Mouse (Mus musculus): ENCODE measurements around the gene Mcur1. TPM values are rescaled to one million over a fixed set of nuclear protein-coding genes. Genes with fewer than 3 reads are reported as not detected.

Gene Mcur1
- polyA plus RNA-seq, 1 experiment from 2014 or later = 12.0 TPM

DNA sequence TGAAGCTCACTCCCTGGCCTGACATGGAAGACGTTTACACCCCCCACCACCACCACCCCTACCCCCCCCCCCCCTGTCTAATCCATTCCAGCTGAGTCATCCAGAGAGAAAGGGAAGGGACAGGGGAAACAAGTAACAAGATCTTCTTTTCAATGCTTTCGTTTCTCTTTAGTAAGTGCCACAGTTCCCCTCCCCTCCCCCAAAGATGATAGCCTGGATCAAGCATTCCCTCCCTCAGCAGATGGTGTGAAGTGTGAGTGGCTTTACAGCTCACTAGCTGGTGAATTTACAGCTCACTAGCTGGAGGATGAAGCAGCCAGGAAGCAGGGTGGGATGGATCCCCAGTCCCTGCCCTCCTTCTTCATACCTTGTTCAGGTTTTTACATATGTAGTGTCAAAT, 63.3 kb downstream of the Mcur1 start:
- Histone ChIP-seq H3K4me3 (ENCODE audit: low read depth, low read length) (no peak overlapping the region), H3K4me1 (replicated peaks; ENCODE audit: control insufficient read depth, insufficient read depth, low read length) (no peaks in the 10 kb centered on the region), H3K9me3 (ENCODE audit: control insufficient read depth, low read length) (0 out of 2 replicates have a peak, but pooled peaks cover 3% of the 10 kb centered on the region), H3K9ac (ENCODE audit: low read depth, low read length) (no peak overlapping the region), H3K4me2 (no peak overlapping the region), H3K36me3 (ENCODE audit: control insufficient read depth, insufficient read depth, low read length) (no peaks in the 10 kb centered on the region), H3K27me3 (replicated peaks; ENCODE audit: control insufficient read depth, insufficient read depth, low read length) (no peaks in the 10 kb centered on the region), H3K27ac (ENCODE audit: low read depth, low read length) (no peak overlapping the region)
- 11% methylated on average over 2 of the region's 2 CpGs for WGBS
- no peak for DNase-seq (ENCODE audit: low spot score)
- ATAC-seq (replicated peaks; ENCODE audit: low FRiP score) = no peak

DNA sequence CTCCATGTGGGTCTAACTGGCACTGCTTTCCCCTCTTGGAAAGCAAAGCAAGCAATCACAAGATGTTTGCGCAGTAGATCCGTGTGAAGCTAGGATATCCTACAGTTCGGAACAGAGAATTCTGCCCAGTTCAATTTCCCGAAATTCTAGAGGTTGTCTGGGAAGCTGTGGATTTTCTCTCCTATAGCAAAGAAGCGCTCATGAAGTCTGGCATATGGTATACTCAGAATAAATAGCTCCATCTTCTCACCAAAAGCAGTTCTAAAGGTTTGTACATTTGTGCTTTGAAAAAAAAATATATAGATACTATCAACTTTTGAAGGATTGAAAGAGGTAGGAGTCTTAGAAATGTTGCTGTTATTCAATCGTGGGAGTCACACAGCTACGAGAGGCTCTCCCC, 64.3 kb downstream of the Mcur1 start:
- no peak for DNase-seq (ENCODE audit: low spot score)
- H3K4me1 ChIP-seq (replicated peaks; ENCODE audit: control insufficient read depth, insufficient read depth, low read length) = no peaks in the 10 kb centered on the region
- H3K4me2 ChIP-seq = no peak overlapping the region
- H3K9me3 ChIP-seq (ENCODE audit: control insufficient read depth, low read length) = 0 out of 2 replicates have a peak, but pooled peaks cover 3% of the 10 kb centered on the region
- no peak for ATAC-seq (replicated peaks; ENCODE audit: low FRiP score)
- H3K4me3 ChIP-seq (ENCODE audit: low read depth, low read length) = no peak overlapping the region
- WGBS = 86% methylated on average over 7 of the region's 7 CpGs
- no peak overlapping the region for H3K9ac ChIP-seq (ENCODE audit: low read depth, low read length)
- H3K27ac ChIP-seq (ENCODE audit: low read depth, low read length) = no peak overlapping the region
- no peaks in the 10 kb centered on the region for H3K27me3 ChIP-seq (replicated peaks; ENCODE audit: control insufficient read depth, insufficient read depth, low read length)
- no peaks in the 10 kb centered on the region for H3K36me3 ChIP-seq (ENCODE audit: control insufficient read depth, insufficient read depth, low read length)

DNA sequence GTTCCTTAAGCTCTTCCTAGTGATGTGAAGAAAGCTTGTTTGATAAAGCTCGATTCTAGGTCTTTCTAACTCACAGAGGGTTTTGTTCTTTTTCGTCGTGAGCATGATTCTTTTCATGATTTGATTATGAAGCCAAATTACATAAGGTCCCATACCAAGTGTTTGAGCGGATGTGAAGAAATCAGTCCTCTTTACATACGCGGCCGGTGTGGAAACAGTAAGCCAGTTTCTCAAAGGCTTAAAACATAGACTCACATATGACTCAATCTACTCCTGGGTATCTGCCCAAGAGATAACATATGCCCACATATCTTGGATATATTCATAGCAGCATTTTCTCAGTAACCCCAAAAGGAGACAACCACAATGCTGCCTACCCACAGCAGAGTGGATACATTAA, 66.3 kb downstream of the Mcur1 start:
- no peaks in the 10 kb centered on the region for H3K36me3 ChIP-seq (ENCODE audit: control insufficient read depth, insufficient read depth, low read length)
- H3K9ac ChIP-seq (ENCODE audit: low read depth, low read length) = no peak overlapping the region
- no peak overlapping the region for H3K4me3 ChIP-seq (ENCODE audit: low read depth, low read length)
- ATAC-seq (replicated peaks; ENCODE audit: low FRiP score) = no peak
- H3K27me3 ChIP-seq (replicated peaks; ENCODE audit: control insufficient read depth, insufficient read depth, low read length) = no peaks in the 10 kb centered on the region
- H3K9me3 ChIP-seq (ENCODE audit: control insufficient read depth, low read length) = 0 out of 2 replicates have a peak, but pooled peaks cover 3% of the 10 kb centered on the region
- no peaks in the 10 kb centered on the region for H3K4me1 ChIP-seq (replicated peaks; ENCODE audit: control insufficient read depth, insufficient read depth, low read length)
- WGBS = 88% methylated on average over 7 of the region's 7 CpGs
- no peak overlapping the region for H3K4me2 ChIP-seq
- no peak overlapping the region for H3K27ac ChIP-seq (ENCODE audit: low read depth, low read length)
- no peak for DNase-seq (ENCODE audit: low spot score)

DNA sequence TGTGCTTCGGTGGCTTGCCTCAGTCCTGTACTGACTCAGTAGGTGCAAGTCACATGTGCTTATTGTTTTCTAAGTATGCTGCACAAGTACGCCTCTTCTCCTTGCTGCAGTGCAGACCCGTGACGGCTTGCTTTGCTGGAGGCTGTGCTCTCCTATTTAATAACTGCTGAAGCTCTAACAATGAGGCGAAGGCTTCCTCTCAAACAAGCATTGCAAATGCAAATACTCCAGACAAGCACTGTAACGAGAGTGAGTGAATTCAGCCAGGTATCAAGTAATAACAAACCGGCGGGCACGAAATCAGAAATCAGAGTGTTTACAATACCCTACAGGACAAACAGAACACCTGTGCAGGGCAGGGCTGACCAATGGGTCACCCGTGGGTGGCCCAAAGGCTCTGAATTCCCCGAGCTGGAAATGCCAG, 66.9 kb downstream of the Mcur1 start:
- no peak overlapping the region for H3K27ac ChIP-seq (ENCODE audit: low read depth, low read length)
- no peaks in the 10 kb centered on the region for H3K4me1 ChIP-seq (replicated peaks; ENCODE audit: control insufficient read depth, insufficient read depth, low read length)
- no peak overlapping the region for H3K9ac ChIP-seq (ENCODE audit: low read depth, low read length)
- no peaks in the 10 kb centered on the region for H3K36me3 ChIP-seq (ENCODE audit: control insufficient read depth, insufficient read depth, low read length)
- 0 out of 2 replicates have a peak, but pooled peaks cover 3% of the 10 kb centered on the region for H3K9me3 ChIP-seq (ENCODE audit: control insufficient read depth, low read length)
- 76% methylated on average over 11 of the region's 11 CpGs for WGBS
- DNase-seq (ENCODE audit: low spot score) = no peak
- H3K27me3 ChIP-seq (replicated peaks; ENCODE audit: control insufficient read depth, insufficient read depth, low read length) = no peaks in the 10 kb centered on the region
- no peak overlapping the region for H3K4me2 ChIP-seq
- ATAC-seq (replicated peaks; ENCODE audit: low FRiP score) = no peak
- H3K4me3 ChIP-seq (ENCODE audit: low read depth, low read length) = no peak overlapping the region

Other genes with a start within 250 kb of the Mcur1 start
- 12.9 and 13.7 TPM in 2 replicates for gene Sirt5, start 194.7 kb downstream of the Mcur1 start, polyA plus RNA-seq (2014; fragmentation: Nextera tagmentation; extraction: Ambion mirVana)
- 221 and 223 TPM in 2 replicates for gene Nol7, start 161.8 kb downstream of the Mcur1 start, polyA plus RNA-seq (2014; fragmentation: Nextera tagmentation; extraction: Ambion mirVana)
- 6.3 and 7.1 TPM in 2 replicates for gene Ranbp9, start 78.9 kb downstream of the Mcur1 start, polyA plus RNA-seq (2014; fragmentation: Nextera tagmentation; extraction: Ambion mirVana)
- gene Rnf182, start 55.5 kb upstream of the Mcur1 start, polyA plus RNA-seq (2014; fragmentation: Nextera tagmentation; extraction: Ambion mirVana) = 0.45 and 1.3 TPM in 2 replicates
- 1.3 and 1.8 TPM in 2 replicates for gene Cd83, start 224.6 kb upstream of the Mcur1 start, polyA plus RNA-seq (2014; fragmentation: Nextera tagmentation; extraction: Ambion mirVana)